Mouse (Mus musculus): ENCODE results near the gene Gdpgp1.

The Gdpgp1 gene

GRCm38 (mm10) chr7:80232489-80233029 is at the start of gene Gdpgp1, which contains the start of gene Cib1:
Gene Gdpgp1 (plus strand): TSS chr7:80232865.
Gene Cib1 (minus strand): TSS chr7:80232813.
- peak; percentile 82 to 93 for DNase-seq (ENCODE audit: low spot score in 2 of 2)

GRCm38 (mm10) chr7:80183466-80183865 is 49.2 kb upstream of the Gdpgp1 start:
- no peak for DNase-seq (ENCODE audit: low spot score in 2 of 2)

- no peak for DNase-seq (ENCODE audit: low spot score in 2 of 2)
Observed at GRCm38 (mm10) chr7:80183969-80184368, 48.7 kb upstream of the Gdpgp1 start.

GRCm38 (mm10) chr7:80184551-80184950 is 48.1 kb upstream of the Gdpgp1 start:
- DNase-seq (ENCODE audit: low spot score in 2 of 2): no peak

GRCm38 (mm10) chr7:80184968-80185367 is 47.7 kb upstream of the Gdpgp1 start:
- no peak for DNase-seq (ENCODE audit: low spot score in 2 of 2)

GRCm38 (mm10) chr7:80186021-80186420 is 46.6 kb upstream of the Gdpgp1 start:
- DNase-seq (ENCODE audit: low spot score in 2 of 2): no peak

GRCm38 (mm10) chr7:80186531-80187296 is 46.0 kb upstream of the Gdpgp1 start, which contains the start of gene Sema4b:
Gene Sema4b (plus strand): TSS chr7:80186841.
- DNase-seq (ENCODE audit: low spot score in 2 of 2): peak; percentile 82 to 90

- no peak for DNase-seq (ENCODE audit: low spot score in 2 of 2)
Observed at GRCm38 (mm10) chr7:80187501-80187900, 45.2 kb upstream of the Gdpgp1 start.

- no peak for DNase-seq (ENCODE audit: low spot score in 2 of 2)
Observed at GRCm38 (mm10) chr7:80188579-80189125, 44.0 kb upstream of the Gdpgp1 start.

- no peak for DNase-seq (ENCODE audit: low spot score in 2 of 2)
Observed at GRCm38 (mm10) chr7:80189147-80189933, 43.3 kb upstream of the Gdpgp1 start.

- DNase-seq (ENCODE audit: low spot score in 2 of 2): no peak
Observed at GRCm38 (mm10) chr7:80191455-80191854, 41.2 kb upstream of the Gdpgp1 start.

GRCm38 (mm10) chr7:80192226-80193061 is 40.2 kb upstream of the Gdpgp1 start:
- peak; percentile 84 to 98 for DNase-seq (ENCODE audit: low spot score in 2 of 2)

GRCm38 (mm10) chr7:80193941-80194739 is 38.5 kb upstream of the Gdpgp1 start:
- no peak for DNase-seq (ENCODE audit: low spot score in 2 of 2)

- no peak for DNase-seq (ENCODE audit: low spot score in 2 of 2)
Observed at GRCm38 (mm10) chr7:80195146-80195545, 37.5 kb upstream of the Gdpgp1 start.

- no peak for DNase-seq (ENCODE audit: low spot score in 2 of 2)
Observed at GRCm38 (mm10) chr7:80195576-80196263, 36.9 kb upstream of the Gdpgp1 start.

GRCm38 (mm10) chr7:80197371-80197770 is 35.3 kb upstream of the Gdpgp1 start:
- DNase-seq (ENCODE audit: low spot score in 2 of 2): no peak

GRCm38 (mm10) chr7:80197941-80198778 is 34.5 kb upstream of the Gdpgp1 start:
- DNase-seq (ENCODE audit: low spot score in 2 of 2): peak; percentile 66 to 76

GRCm38 (mm10) chr7:80198863-80199262 is 33.8 kb upstream of the Gdpgp1 start:
- DNase-seq (ENCODE audit: low spot score in 2 of 2): no peak

GRCm38 (mm10) chr7:80199286-80199685 is 33.4 kb upstream of the Gdpgp1 start:
- DNase-seq (ENCODE audit: low spot score in 2 of 2): no peak

All from cerebellum, postnatal 4 days (tissue).